Mouse (Mus musculus) cerebellum, adult (tissue): ENCODE measurements at regions not wholly inside any gene's neighbourhood (a gene's known extent, or its start where the extent isn't known, plus 50 kb on each side); places are given as distances from the start of the nearest gene placed in this dataset.

Source experiments
- ATAC-seq: cut with Nextera tagmentation; 2 replicates; pipeline ENCODE4 v1.9.2; 2017; ENCODE audit warnings: mild to moderate bottlenecking, moderate library complexity, mixed read lengths; ENCODE audit not compliant: insufficient number of reproducible peaks, low FRiP score, low TSS enrichment

GRCm38 (mm10) chr14:105056171-105056570 is 121.0 kb downstream of the Rbm26 start:
- no peak for ATAC-seq

GRCm38 (mm10) chr14:105038798-105039197 is 138.3 kb downstream of the Rbm26 start:
- no peak for ATAC-seq

GRCm38 (mm10) chr14:105034712-105035377 is 142.3 kb downstream of the Rbm26 start:
- ATAC-seq = peak; percentile 56; the same call in 1 of the 2 replicates

GRCm38 (mm10) chr14:105019971-105020370 is 157.2 kb downstream of the Rbm26 start:
- no peak for ATAC-seq

- ATAC-seq = peak; percentile 45; the same call in 1 of the 2 replicates
Observed at GRCm38 (mm10) chr14:105016089-105016846, 160.9 kb downstream of the Rbm26 start.

GRCm38 (mm10) chr14:105015278-105015677 is 161.8 kb downstream of the Rbm26 start:
- ATAC-seq = no peak

- peak; percentile 83 for ATAC-seq
Observed at GRCm38 (mm10) chr14:105010742-105011141, 166.4 kb downstream of the Rbm26 start.

GRCm38 (mm10) chr14:105008331-105008730 is 168.8 kb downstream of the Rbm26 start:
- ATAC-seq = no peak

GRCm38 (mm10) chr14:104994066-104994465 is 183.1 kb downstream of the Rbm26 start:
- no peak for ATAC-seq

- ATAC-seq = no peak
Observed at GRCm38 (mm10) chr14:104966046-104966445, 211.1 kb downstream of the Rbm26 start.

- no peak for ATAC-seq
Observed at GRCm38 (mm10) chr14:104943450-104943849, 233.7 kb downstream of the Rbm26 start.

- no peak for ATAC-seq
Observed at GRCm38 (mm10) chr14:104939961-104940360, 237.2 kb downstream of the Rbm26 start.

GRCm38 (mm10) chr14:104937083-104937864 is 239.9 kb downstream of the Rbm26 start:
- ATAC-seq = no peak

GRCm38 (mm10) chr14:104935956-104936355 is 241.2 kb downstream of the Rbm26 start:
- ATAC-seq = no peak

GRCm38 (mm10) chr14:104905706-104906105 is 271.4 kb downstream of the Rbm26 start:
- no peak for ATAC-seq

GRCm38 (mm10) chr14:104902120-104903027 is 274.8 kb downstream of the Rbm26 start:
- no peak for ATAC-seq

- no peak for ATAC-seq
Observed at GRCm38 (mm10) chr14:104901072-104901471, 276.1 kb downstream of the Rbm26 start.

GRCm38 (mm10) chr14:104871203-104871602 is 305.9 kb downstream of the Rbm26 start:
- ATAC-seq = no peak

GRCm38 (mm10) chr14:104867540-104867939 is 309.6 kb downstream of the Rbm26 start:
- no peak for ATAC-seq

GRCm38 (mm10) chr14:104863881-104864280 is 313.2 kb downstream of the Rbm26 start:
- no peak for ATAC-seq
